Mouse (Mus musculus): ENCODE results near the gene Zfp410.

- TF ChIP-seq POLR2A (IDR thresholded peaks at IDR 0.05; ENCODE audit: borderline replicate concordance, extremely low read depth, insufficient read depth, insufficient read length, poor library complexity, severe bottlenecking) (no peak), CTCF (IDR thresholded peaks at IDR 0.05; ENCODE audit: borderline replicate concordance, extremely low read depth, insufficient read depth, insufficient read length) (no peak)
These were observed 12.6 kb upstream of the Zfp410 start for GRCm38 (mm10) chr12:84304101-84304500.

Data from brain, embryonic 14.5 days (tissue).